Mouse (Mus musculus) kidney, embryonic 14.5 days (tissue): Measurements from ENCODE around the gene Klk10. TPM values are rescaled to one million over a fixed set of nuclear protein-coding genes. Genes with fewer than 3 reads are reported as not detected.

Source experiments
- ATAC-seq: fragments of 200-750 bp; cut with Nextera tagmentation; 2 replicates; pipeline ENCODE4 v1.8.0; 2017; ENCODE audit warnings: moderate number of reproducible peaks, mild to moderate bottlenecking, moderate TSS enrichment, moderate library complexity; ENCODE audit not compliant: low FRiP score, low TSS enrichment
- H3K27ac ChIP-seq: fragments of 300-500 bp; sonication (generic); 2 replicates; pipeline ENCODE4 v1.5.1; 2014; ENCODE audit warnings: low read depth, mild to moderate bottlenecking, low read length, moderate library complexity, mixed read lengths
- H3K27me3 ChIP-seq: fragments of 300-500 bp; sonication (generic); 2 replicates; pipeline ENCODE4 v1.6.1; 2014; ENCODE audit warnings: mild to moderate bottlenecking, low read length; ENCODE audit not compliant: control insufficient read depth, insufficient read depth
- H3K36me3 ChIP-seq: fragments of 300-500 bp; sonication (generic); 2 replicates; pipeline ENCODE4 v1.6.1; 2014; ENCODE audit warnings: low read length, mixed read lengths; ENCODE audit not compliant: control insufficient read depth, insufficient read depth
- H3K4me1 ChIP-seq: fragments of 300-500 bp; sonication (generic); 2 replicates; pipeline ENCODE4 v1.6.1; 2014; ENCODE audit warnings: low read length, mixed read lengths; ENCODE audit not compliant: control insufficient read depth, insufficient read depth
- H3K4me2 ChIP-seq: fragments of 300-500 bp; sonication (generic); replicated peaks from 2 replicates; pipeline ENCODE4 v1.6.1; 2014; ENCODE audit warnings: low read depth, mild to moderate bottlenecking, low read length
- H3K4me3 ChIP-seq: fragments of 300-500 bp; sonication (generic); 2 replicates; pipeline ENCODE4 v1.5.1; 2014; ENCODE audit warnings: mild to moderate bottlenecking, low read length
- H3K9ac ChIP-seq: fragments of 300-500 bp; sonication (generic); 2 replicates; pipeline ENCODE4 v1.6.1; 2014; ENCODE audit warnings: low read depth, mild to moderate bottlenecking, low read length, moderate library complexity
- H3K9me3 ChIP-seq: fragments of 300-500 bp; sonication (generic); 2 replicates; pipeline ENCODE4 v1.6.1; 2016; ENCODE audit warnings: low read length; ENCODE audit not compliant: control insufficient read depth
- WGBS: fragments of 180-500 bp; shearing (Covaris S2); extraction: QIAGEN DNeasy Blood & Tissue Kit; methylation state at CpG from one replicate; pipeline ENCODE4 v1.1.7; 2014; 5-methylcytosine and 5-hydroxymethylcytosine counted together
- polyA plus RNA-seq: library from polyadenylated mRNA; unstranded; fragments of >200 nt; fragmentation: Nextera tagmentation; extraction: Ambion mirVana; gene quantifications from 2 replicates; pipeline ENCODE4 v1.2.1, GENCODE M21; 2014

Gene Klk10
- 0.41 and 1.3 TPM in 2 replicates for polyA plus RNA-seq

GRCm38 (mm10) chr7:43780746-43781145 is at the start of gene Klk10:
Gene Klk10 (plus strand): TSS chr7:43781035.
- Histone ChIP-seq H3K4me3 (no peak within 1 kb of the TSS), H3K36me3 (no peaks in the 10 kb centered on the region), H3K9me3 (no peaks in the 10 kb centered on the region), H3K9ac (no peak within 1 kb of the TSS), H3K27ac (no peak within 1 kb of the TSS), H3K27me3 (0 out of 2 replicates have a peak, but pooled peaks cover 6% of the 10 kb centered on the region), H3K4me2 (no peak within 1 kb of the TSS), H3K4me1 (0 out of 2 replicates have a peak, but pooled peaks cover 4% of the 10 kb centered on the region)
- no peak for ATAC-seq
- WGBS: 49% methylated on average over 5 of the region's 5 CpGs

DNA sequence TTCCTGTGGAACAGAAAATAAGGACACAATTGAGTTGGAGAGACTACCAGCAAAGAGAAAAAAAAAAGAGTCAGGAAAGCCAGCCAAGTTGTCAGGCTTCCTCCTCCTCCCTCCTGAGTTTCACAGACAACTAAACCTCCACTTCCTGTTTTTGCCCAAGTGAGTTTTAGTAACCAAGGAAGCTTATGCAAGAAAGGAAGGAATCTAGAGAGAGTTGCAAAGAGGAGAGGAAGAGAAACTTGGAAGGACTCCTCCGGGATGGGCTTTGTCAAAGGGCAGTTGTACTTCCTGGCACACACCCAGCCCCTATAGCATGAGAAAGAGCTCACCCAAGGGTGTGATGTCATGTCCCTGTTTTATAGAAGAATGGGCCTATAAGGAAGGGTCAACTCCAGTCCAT is 33.0 kb upstream of the Klk10 start:
- Histone ChIP-seq H3K9ac (no peak overlapping the region), H3K27me3 (no peaks in the 10 kb centered on the region), H3K4me2 (no peak overlapping the region), H3K4me1 (no peaks in the 10 kb centered on the region), H3K9me3 (no peaks in the 10 kb centered on the region), H3K36me3 (no peaks in the 10 kb centered on the region), H3K27ac (no peak overlapping the region), H3K4me3 (no peak overlapping the region)
- 76% methylated on average over 1 of the region's 1 CpGs for WGBS
- ATAC-seq: no peak

DNA sequence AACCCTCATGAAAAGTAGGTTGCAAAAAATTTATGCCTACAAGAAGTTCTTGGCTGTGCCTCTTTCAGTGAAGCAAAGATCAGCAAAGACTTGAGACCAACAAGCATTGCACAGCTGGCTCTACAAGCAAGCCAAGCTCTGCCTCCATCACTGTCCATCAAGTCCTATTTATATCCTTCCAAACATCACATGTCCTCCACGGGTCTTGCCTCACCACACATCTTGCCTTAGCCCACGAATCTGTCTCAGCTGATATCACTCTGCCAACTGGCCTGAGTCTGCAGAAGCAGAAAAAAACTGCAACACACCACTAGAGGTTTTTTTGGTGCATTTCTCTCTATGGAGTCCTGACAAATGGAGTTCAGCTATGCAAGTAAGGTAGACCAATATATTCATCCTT is 28.0 kb upstream of the Klk10 start:
- no peak for ATAC-seq
- Histone ChIP-seq H3K4me3 (no peak overlapping the region), H3K4me1 (no peaks in the 10 kb centered on the region), H3K36me3 (no peaks in the 10 kb centered on the region), H3K27ac (no peak overlapping the region), H3K27me3 (no peaks in the 10 kb centered on the region), H3K4me2 (no peak overlapping the region), H3K9me3 (no peaks in the 10 kb centered on the region), H3K9ac (no peak overlapping the region)
- 75% methylated on average over 2 of the region's 2 CpGs for WGBS

GRCm38 (mm10) chr7:43766484-43766883 is 14.4 kb upstream of the Klk10 start:
- no peak overlapping the region for H3K4me3 ChIP-seq
- ATAC-seq: no peak
- no peaks in the 10 kb centered on the region for H3K4me1 ChIP-seq
- no peaks in the 10 kb centered on the region for H3K27me3 ChIP-seq
- 50% methylated on average over 8 of the region's 8 CpGs for WGBS
- no peaks in the 10 kb centered on the region for H3K36me3 ChIP-seq
- H3K27ac ChIP-seq: no peak overlapping the region
- no peak overlapping the region for H3K9ac ChIP-seq
- no peak overlapping the region for H3K4me2 ChIP-seq
- H3K9me3 ChIP-seq: no peaks in the 10 kb centered on the region

GRCm38 (mm10) chr7:43768597-43768996 is 12.2 kb upstream of the Klk10 start, which contains the start of gene Klk12:
Gene Klk12 (plus strand): TSS chr7:43768897.
- Histone ChIP-seq H3K4me2 (no peak within 1 kb of the TSS), H3K27ac (no peak within 1 kb of the TSS), H3K4me1 (no peaks in the 10 kb centered on the region), H3K9me3 (no peaks in the 10 kb centered on the region), H3K9ac (no peak within 1 kb of the TSS), H3K27me3 (no peaks in the 10 kb centered on the region), H3K4me3 (no peak within 1 kb of the TSS), H3K36me3 (no peaks in the 10 kb centered on the region)
- WGBS: 81% methylated on average over 4 of the region's 4 CpGs
- no peak for ATAC-seq

DNA sequence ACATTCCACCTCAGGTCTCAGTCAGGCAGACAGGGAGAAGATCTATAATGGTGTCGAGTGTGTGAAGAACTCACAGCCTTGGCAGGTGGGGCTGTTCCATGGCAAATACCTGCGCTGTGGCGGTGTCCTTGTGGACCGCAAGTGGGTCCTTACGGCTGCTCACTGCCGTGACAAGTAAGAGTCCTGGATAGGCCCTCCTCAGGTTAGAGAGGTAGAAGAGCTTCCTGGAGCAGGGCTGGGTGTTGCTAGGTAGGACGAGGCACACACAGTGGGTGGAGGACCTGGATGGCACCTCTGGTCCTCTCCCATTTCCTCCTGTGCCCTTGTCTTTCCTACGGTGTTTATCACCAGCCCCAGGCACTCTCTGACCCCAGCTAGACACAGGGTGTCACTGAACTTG is 11.2 kb upstream of the Klk10 start:
- 87% methylated on average over 8 of the region's 8 CpGs for WGBS
- no peak overlapping the region for H3K9ac ChIP-seq
- no peak overlapping the region for H3K27ac ChIP-seq
- H3K4me2 ChIP-seq: no peak overlapping the region
- H3K36me3 ChIP-seq: no peaks in the 10 kb centered on the region
- no peaks in the 10 kb centered on the region for H3K4me1 ChIP-seq
- no peaks in the 10 kb centered on the region for H3K27me3 ChIP-seq
- H3K4me3 ChIP-seq: no peak overlapping the region
- ATAC-seq: no peak
- no peaks in the 10 kb centered on the region for H3K9me3 ChIP-seq

DNA sequence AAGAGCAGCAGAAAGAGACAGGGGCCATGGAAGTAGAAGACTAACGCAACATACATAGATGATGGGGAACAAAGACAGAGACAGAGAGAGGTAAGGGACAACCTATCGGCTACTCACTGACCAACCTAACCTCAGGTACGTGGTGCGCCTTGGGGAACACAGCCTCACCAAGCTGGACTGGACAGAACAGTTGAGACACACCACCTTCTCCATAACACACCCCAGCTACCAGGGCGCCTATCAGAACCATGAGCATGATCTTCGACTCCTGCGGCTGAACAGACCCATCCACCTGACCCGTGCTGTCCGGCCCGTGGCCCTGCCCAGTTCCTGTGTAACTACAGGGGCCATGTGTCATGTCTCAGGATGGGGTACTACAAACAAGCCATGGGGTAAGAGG is 10.1 kb upstream of the Klk10 start:
- Histone ChIP-seq H3K27ac (no peak overlapping the region), H3K9me3 (no peaks in the 10 kb centered on the region), H3K4me2 (no peak overlapping the region), H3K27me3 (no peaks in the 10 kb centered on the region), H3K9ac (no peak overlapping the region), H3K36me3 (no peaks in the 10 kb centered on the region), H3K4me3 (no peak overlapping the region), H3K4me1 (no peaks in the 10 kb centered on the region)
- ATAC-seq: no peak
- 94% methylated on average over 10 of the region's 10 CpGs for WGBS

DNA sequence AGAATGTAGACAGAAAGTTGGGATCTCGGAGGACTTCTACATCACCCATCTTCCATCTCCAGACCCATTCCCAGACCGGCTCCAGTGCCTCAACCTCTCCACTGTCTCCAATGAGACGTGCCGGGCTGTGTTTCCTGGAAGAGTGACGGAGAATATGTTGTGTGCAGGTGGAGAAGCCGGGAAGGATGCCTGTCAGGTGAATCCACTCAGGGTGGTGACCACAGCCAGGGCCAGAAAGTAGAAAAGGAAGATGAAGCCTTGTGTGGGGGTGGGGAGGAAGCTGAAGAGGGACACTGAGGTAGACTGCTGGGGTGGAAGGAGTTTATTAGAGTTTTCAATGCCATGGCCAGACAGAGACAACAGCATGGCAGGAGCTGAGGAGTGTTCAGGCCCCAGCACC is 8.9 kb upstream of the Klk10 start:
- Histone ChIP-seq H3K36me3 (no peaks in the 10 kb centered on the region), H3K27ac (no peak overlapping the region), H3K9me3 (no peaks in the 10 kb centered on the region), H3K4me2 (no peak overlapping the region), H3K4me3 (no peak overlapping the region), H3K27me3 (no peaks in the 10 kb centered on the region), H3K9ac (no peak overlapping the region), H3K4me1 (no peaks in the 10 kb centered on the region)
- no peak for ATAC-seq
- WGBS: 94% methylated on average over 6 of the region's 6 CpGs

GRCm38 (mm10) chr7:43772901-43773300 is 7.9 kb upstream of the Klk10 start:
- no peak overlapping the region for H3K4me2 ChIP-seq
- no peaks in the 10 kb centered on the region for H3K36me3 ChIP-seq
- no peak overlapping the region for H3K9ac ChIP-seq
- H3K9me3 ChIP-seq: no peaks in the 10 kb centered on the region
- no peaks in the 10 kb centered on the region for H3K27me3 ChIP-seq
- no peak overlapping the region for H3K27ac ChIP-seq
- H3K4me3 ChIP-seq: no peak overlapping the region
- H3K4me1 ChIP-seq: no peaks in the 10 kb centered on the region
- 78% methylated on average over 3 of the region's 3 CpGs for WGBS
- ATAC-seq: no peak
